Mouse (Mus musculus): ENCODE results near the gene Fcna.

Fcna gene

DNA sequence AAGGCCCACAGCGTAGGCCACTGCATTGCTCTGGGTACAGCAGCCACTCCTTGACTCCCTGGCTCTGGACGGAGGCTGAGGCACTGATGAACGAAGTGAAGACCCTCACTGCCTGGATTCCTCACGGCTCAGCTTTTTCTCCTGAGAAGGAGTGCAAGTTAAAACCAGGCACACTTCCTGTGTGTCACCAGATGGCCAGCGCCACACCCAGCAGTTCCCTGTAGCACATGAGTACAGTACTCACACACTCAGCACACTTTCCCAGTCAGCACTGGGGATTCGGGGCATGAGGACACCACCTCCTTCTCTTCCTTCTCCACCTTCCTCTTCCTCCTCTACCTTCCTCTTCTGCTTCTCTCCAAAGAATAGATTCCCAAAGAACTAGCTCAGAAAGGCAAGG lies at the start of gene Fcna:
Gene Fcna (minus strand): TSS at position 220 of the 400 bp plus-strand sequence.
- no peak for DNase-seq

- DNase-seq = no peak
These were observed 48.7 kb upstream of the Fcna start, which contains the start of gene Lcn6 for GRCm38 (mm10) chr2:25676486-25676885. Gene Lcn6 (plus strand): TSS chr2:25676786.

GRCm38 (mm10) chr2:25666516-25666915 lies 38.7 kb upstream of the Fcna start:
- no peak for DNase-seq

- DNase-seq = no peak
These were observed 36.3 kb upstream of the Fcna start for GRCm38 (mm10) chr2:25664125-25664524.

GRCm38 (mm10) chr2:25663511-25663910 lies 35.7 kb upstream of the Fcna start:
- peak; percentile 62 for DNase-seq

DNA sequence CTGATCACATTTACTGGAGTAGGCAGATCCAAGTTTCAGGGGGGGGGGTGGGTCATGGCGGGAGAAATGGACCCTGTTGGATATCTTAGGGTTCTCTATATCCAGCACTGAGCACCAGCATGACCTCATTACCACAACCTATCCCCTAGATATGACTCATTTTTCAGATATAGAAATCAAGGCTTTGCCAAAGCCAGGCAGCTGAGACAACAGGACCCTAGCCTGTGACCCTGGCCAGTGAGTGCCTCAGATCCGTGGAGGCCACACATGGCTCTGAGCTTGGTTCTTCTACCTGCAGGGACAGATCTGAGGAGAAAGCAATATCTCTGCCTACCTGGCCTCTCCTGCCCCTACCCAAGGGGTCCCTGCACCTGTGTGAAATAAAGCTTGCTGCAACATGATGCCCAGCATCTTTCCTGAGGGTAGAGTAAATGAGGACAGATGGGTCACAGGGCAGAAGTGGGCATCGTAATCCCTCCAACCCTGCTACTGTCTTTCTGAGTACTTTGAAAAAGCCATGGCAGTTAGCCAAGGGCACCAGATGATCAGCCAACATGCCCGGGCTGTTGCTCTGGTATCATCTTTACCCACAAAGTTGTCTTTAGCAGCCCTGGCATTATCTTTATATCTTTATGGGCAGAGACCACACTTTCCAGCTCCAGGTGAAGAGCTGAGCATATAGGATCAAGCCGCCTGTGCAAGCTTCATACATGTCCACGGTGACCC lies 33.6 kb upstream of the Fcna start:
- DNase-seq = no peak

DNA sequence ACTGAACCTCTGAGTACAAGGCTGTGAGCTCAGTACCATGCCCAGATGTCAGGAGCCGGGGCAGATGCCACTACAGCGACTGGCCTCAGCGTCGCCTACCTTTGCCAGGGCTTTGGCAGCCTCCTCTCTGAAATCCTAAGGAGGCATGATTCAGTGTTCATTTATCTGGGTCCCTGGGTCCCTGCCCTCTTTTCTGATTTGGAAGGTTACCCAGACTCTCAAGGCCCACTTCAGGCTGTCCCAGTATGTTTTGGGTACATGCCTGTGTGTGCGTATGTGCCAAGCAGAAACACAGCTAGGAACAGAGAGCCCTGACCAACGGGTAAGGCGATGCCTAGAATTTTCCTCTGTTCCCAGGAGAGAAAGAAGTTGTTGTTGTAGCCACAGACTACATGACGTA lies 32.4 kb upstream of the Fcna start:
- DNase-seq = no peak

DNA sequence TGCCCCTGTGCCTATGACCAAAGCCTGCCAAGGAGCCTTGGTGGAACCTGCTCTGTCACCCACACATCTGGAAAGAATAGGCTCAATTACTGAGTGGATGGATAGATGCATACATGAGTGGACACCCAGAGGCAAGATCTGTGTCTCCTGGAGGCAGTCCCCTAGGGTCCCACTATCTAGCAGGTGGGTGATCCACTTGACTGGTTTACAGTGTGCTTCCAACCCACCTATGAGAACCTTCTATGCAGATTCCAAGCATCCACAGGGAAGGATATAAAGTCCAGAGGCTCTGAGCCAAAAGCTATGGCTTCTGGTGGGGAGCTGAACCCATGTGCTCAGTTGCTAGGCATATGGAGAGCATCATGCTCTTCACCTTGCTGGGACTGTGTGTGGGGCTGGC lies 29.8 kb upstream of the Fcna start, which contains the start of gene Lcn5:
Gene Lcn5 (plus strand): TSS at position 301 of the 400 bp plus-strand sequence.
- no peak for DNase-seq

DNA sequence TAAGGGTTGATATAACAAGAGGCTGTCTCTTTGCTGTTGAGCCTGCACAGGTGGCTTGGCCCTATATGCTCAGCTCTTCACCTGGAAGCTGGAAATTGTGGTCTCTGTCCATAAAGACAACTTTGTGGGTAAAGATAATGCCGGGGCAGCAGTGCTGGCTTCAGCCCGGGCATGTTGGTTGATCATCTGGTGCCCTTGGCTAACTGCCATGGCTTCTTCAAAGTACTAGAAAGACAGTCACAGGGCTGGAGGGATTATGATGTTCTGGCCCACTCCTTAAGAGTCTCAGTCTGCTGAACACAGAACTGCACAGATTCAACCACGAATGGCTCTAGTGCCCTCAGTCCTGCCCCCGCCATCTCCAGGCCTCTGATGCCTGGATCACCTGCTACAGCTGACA lies 29.4 kb upstream of the Fcna start:
- DNase-seq = no peak

DNA sequence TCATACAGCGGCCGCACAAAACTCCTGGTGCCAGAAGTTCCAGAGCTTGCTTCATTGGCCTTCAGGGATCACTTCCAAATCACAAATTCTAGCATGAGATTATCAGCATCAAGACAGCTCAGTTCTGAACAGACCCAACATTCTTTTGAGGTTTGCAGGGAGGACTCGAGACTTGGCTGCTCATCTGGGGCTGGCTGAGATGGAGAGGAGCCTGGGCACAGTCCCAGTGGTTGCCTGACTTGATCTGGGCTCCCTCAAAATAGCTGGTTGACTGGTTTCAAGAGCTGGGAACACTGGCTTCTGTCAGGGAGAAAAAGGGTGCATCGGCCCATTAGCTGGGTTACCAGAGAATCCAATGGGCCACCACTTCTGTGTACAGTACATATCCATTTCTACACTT lies 28.9 kb upstream of the Fcna start:
- peak; percentile 23 for DNase-seq

GRCm38 (mm10) chr2:25654502-25654901 lies 26.7 kb upstream of the Fcna start:
- DNase-seq = no peak

- DNase-seq = no peak
These were observed 25.1 kb upstream of the Fcna start, which contains the start of gene Lcn8 for GRCm38 (mm10) chr2:25652902-25653301. Gene Lcn8 (plus strand): TSS chr2:25653120.

DNA sequence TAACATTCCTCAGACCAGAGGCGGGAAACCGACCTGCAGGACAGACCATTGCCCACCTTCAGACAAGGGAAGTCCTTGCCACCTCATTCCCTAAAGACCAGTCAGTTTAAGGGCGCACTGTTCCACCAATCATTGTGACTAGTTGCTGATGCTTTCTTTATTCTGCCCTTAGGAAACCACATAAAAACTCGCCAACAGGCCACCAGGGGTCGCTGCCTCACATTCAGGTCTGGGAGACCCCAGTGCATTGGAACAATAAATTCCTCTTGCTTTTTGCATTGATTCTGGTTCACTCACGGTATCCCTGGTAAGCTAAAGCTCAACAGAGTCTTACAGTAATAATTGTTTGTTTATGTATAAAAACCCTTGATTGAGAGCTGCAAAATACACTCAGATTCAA lies 12.1 kb upstream of the Fcna start:
- peak; percentile 70 for DNase-seq

GRCm38 (mm10) chr2:25634046-25634445 lies 6.2 kb upstream of the Fcna start:
- DNase-seq = no peak

DNA sequence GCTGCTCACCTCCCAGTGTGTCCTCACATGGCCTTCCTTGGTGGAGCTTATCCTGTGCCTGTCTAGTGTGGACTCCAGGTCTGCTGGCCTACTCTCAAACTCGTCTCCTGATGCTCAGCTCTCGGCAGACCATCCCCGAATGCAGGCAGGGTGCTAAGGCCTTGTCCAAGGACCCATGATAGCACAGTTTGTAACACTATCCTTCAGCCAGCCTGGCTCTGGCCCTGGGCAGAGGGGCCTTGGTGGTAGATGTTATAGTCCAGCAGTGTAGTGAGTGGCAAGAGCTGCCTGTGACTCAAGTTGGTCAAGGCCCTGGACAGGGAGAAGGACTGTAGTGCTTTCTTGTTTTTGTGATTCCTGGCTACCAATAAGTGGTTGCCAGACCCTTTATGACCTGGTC lies 5.8 kb upstream of the Fcna start:
- no peak for DNase-seq

DNA sequence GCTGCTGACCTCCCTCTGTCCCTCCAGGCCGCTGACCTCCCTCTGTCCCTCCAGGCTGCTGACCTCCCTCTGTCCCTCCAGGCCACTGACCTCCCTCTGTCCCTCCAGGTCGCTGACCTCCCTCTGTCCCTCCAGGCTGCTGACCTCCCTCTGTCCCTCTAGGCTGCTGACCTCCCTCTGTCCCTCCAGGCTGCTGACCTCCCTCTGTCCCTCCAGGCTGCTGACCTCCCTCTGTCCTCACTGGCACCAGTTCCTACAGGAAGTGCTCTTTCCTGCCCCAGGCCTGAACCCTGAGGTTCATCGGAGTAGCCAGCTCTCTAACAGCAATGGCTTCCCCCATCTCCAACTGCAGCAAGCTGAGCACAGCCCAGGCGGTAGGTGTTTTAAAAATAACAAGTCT lies 908 bp upstream of the Fcna start:
- no peak for DNase-seq

DNA sequence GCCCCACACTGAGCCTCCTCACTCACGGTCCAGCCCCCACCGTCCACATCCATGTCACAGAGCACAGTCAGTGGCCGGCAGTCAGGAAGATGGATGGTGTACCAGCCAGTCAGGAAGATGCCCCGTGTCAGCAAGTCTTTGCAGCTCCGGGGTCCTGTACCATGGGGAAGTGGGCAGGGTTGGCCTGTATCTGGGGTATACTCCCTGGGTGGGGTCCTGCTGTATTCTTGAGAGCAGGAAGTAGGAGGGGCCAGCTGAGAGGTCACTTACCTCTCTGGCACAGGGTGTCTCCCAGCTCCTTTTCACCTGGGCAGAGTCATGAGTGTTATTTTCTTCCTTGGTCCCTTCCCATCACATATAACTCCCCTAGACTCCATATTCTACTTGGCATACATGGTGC lies 1.8 kb downstream of the Fcna start:
- DNase-seq = no peak

GRCm38 (mm10) chr2:25621229-25622200 lies 6.3 kb downstream of the Fcna start, which contains the start of gene Tmem141:
Gene Tmem141 (minus strand): TSS chr2:25622005.
- DNase-seq = peak; percentile 85

GRCm38 (mm10) chr2:25620852-25621228 lies 7.0 kb downstream of the Fcna start:
- no peak for DNase-seq

- no peak for DNase-seq
These were observed 7.4 kb downstream of the Fcna start for GRCm38 (mm10) chr2:25620386-25620785.

- DNase-seq = no peak
These were observed 10.3 kb downstream of the Fcna start, which contains the start of gene Ccdc183 for GRCm38 (mm10) chr2:25617578-25617977. Gene Ccdc183 (minus strand): TSS chr2:25617678.

DNA sequence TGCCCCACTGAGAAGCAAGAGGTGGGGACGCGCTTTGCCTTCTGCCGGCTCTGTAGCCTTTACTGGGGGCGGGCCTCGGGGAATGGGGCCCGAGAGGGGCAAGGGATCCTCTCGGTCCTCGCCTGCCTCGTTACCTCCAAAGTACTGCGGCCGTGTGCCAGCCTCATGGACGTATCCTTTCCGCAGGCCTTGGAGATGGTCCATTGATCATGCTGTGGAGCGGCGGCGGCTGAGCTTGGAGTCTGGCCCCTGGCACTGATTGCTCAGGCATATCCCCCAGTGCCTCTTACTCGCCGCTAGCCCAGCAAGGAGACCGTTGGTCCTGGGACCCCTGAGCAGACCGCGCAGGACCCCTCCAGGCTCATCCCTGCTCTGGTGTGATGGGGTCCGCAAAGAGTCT lies 11.4 kb downstream of the Fcna start:
- no peak for DNase-seq

DNA sequence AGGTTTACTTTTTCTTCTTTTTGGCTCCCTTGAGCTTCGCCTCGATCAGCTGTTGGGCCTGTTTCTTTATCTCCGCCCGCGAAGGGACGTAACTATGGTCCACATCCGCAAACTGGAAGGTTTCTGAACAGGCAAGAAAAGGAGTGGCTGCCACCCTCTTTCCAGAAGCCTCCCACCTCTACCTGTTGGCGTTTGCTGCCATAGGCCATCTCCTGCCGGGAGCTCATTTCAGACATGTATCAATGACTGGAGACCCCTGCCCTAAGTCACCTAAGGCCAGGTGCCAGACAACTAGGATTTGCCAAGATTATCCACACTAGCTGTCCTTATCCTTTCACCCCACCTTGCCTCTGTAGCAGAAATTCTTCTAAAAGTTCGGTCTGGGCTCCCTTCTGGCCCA lies 19.2 kb downstream of the Fcna start:
- no peak for DNase-seq
